Mouse (Mus musculus): ENCODE results near the gene Sept12. TPM values are rescaled to one million over a fixed set of nuclear protein-coding genes. Genes with fewer than 3 reads are reported as not detected.

Sept12 gene
- polyA plus RNA-seq, 1 experiment from 2014 or later, result not detected

DNA sequence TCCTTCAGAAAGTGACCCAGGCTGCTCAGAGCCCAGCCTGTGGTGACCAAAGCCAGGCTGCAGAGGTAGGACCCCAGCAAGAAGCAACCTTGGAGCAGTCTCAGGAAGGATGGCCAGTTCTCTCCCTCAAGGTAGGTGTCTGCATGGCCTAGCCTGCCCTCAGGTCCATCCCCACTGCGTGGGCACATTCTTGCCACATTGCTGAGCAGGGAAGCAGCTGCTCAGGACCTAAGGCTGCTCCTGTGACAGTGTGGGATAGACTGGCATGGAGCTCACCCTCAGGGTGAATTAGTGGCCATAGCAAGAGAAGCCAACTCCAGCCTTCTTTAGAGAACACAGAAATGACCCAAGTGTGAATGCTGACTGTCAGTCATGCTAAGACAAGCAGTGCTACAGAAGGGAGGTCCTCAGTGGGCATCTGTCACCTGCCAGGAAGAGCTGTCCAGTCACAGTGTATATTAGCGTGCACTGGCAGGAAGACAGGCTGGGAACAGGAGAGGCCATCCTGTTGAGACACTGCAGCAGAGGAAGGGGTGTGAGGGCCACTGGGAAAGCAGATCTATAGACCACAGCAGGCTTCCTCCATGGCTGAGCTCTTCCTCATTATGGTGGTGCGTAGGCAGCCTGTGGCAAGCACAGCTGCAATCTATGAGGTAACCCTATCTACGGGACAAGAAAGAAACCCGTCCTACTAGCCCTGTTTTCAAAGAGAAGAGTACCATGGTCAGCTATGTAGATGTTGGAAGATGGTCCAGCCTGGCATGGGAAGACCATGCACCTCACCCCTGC, 28.4 kb downstream of the Sept12 start:
- Histone ChIP-seq H3K9ac (no peak overlapping the region), H3K4me2 (no peak overlapping the region), H3K4me1 (replicated peaks) (peaks cover 9% of the 10 kb centered on the region), H3K36me3 (peaks cover 4% of the 10 kb centered on the region; the same call in 1 of the 2 replicates), H3K9me3 (no peaks in the 10 kb centered on the region), H3K27ac (replicated peaks) (no peak overlapping the region), H3K27me3 (no peaks in the 10 kb centered on the region), H3K4me3 (no peak overlapping the region)
- WGBS, result 84% methylated on average over 5 of the region's 5 CpGs
- no peak for ATAC-seq (ENCODE audit: low FRiP score, low read depth)

DNA sequence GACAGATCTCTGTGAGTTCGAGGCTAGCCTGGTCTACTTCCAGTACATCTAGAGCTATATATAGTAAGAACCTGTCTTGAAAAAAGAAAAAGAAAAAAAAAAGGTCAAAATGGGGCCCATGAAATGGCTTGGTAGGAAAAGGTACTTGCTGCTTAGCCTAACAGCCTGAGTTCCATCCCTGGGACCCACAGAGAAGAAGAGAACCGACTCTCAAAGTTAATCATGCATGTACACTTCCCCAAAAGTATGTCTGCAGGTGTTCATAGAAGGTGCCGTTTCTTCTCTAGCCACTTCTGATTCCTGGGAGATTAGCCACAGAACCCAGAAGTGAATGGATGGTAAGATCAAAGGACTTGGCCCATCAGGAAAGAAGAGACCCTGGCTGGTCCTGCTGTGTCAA, 29.2 kb downstream of the Sept12 start:
- Histone ChIP-seq H3K9me3 (no peaks in the 10 kb centered on the region), H3K4me1 (replicated peaks) (peaks cover 10% of the 10 kb centered on the region), H3K4me3 (no peak overlapping the region), H3K36me3 (peaks cover 4% of the 10 kb centered on the region; the same call in 1 of the 2 replicates), H3K27ac (replicated peaks) (no peak overlapping the region), H3K27me3 (no peaks in the 10 kb centered on the region), H3K4me2 (no peak overlapping the region), H3K9ac (no peak overlapping the region)
- 90% methylated on average over 3 of the region's 3 CpGs for WGBS
- no peak for ATAC-seq (ENCODE audit: low FRiP score, low read depth)

DNA sequence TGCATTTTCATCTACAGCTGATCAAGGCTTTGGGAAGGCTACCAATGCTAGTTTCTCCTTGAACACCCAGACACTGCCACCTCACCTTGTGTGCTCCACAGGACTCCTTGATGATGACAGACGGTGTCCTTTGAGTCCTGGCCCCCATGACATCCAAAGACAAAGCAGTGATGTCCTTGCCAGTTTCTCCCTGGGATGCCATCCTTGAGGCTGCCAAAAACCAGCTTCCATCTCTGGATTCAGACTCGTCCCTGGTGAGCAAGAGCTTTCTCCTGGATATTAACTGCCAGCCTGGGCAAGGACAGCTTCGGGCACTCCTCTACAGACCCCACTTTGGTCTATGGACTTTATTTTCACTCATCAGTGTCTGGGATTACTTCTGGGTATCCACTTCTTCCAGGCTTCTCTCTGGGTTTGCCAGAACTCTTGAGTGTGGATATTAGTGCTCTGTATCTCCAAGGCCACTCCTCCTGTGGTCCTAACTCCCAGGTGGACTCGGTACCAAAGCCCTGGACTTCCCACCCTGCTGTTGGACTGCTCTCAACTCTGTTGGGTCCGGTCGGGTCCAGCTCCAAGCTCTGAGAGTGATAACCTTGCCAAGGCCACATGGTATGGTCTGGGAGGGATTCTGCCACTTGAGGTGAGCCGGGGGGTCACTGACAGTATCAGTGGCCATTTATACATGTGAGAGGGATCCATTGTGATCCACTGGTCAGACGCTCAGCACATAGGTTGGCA, 32.1 kb downstream of the Sept12 start:
- Histone ChIP-seq H3K4me3 (peak overlapping the region; percentile 67; the same call in 1 of the 2 replicates), H3K36me3 (peaks cover 4% of the 10 kb centered on the region; the same call in 1 of the 2 replicates), H3K4me1 (replicated peaks) (peaks cover 27% of the 10 kb centered on the region), H3K27ac (replicated peaks) (0 out of 2 replicates have a peak overlapping the region, but pooled peaks have one; percentile 90), H3K9ac (0 out of 2 replicates have a peak overlapping the region, but pooled peaks have one; percentile 77), H3K27me3 (no peaks in the 10 kb centered on the region), H3K4me2 (peak overlapping the region; percentile 93; the same call in 1 of the 2 replicates), H3K9me3 (no peaks in the 10 kb centered on the region)
- WGBS, result 88% methylated on average over 8 of the region's 8 CpGs
- ATAC-seq (ENCODE audit: low FRiP score, low read depth), result no peak

DNA sequence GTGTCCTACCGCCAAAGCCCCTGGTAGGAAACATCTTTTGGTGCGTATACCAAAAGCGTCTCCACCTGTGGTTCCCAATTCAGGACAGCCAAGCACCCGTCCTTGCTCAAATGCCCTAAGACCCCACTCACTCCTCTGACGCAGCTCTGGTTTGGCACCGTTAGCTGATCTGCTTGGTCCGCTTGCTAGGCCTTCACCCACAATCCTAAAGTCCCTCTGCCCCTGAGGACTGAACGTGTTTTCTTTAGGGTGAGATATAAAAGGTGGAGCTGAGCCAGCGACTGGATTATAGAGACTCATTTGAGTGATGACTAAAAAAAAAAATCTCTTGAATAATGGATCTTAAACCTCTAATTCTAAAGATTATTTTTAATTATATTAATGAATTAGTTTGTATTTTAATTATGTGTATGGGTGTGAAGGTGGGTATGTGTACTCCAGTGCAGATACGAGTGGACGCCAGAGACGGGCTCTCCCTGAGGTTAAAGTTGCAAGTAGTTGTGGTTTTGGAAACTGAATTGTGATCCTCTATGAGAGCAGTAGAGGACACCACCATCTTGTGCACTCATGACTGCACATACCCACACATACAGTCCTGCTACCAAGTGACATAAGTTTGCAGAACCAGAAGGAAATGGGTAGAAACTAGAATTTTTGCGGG, 32.8 kb downstream of the Sept12 start:
- peaks cover 6% of the 10 kb centered on the region; the same call in 1 of the 2 replicates for H3K36me3 ChIP-seq
- no peaks in the 10 kb centered on the region for H3K27me3 ChIP-seq
- peak overlapping the region; percentile 77 for H3K9ac ChIP-seq
- WGBS, result 22% methylated on average over 13 of the region's 13 CpGs
- peaks cover 27% of the 10 kb centered on the region for H3K4me1 ChIP-seq (replicated peaks)
- H3K9me3 ChIP-seq, result no peaks in the 10 kb centered on the region
- no peak; the same call in 1 of the 2 replicates for ATAC-seq (ENCODE audit: low FRiP score, low read depth)
- H3K4me2 ChIP-seq, result peak overlapping the region; percentile 93
- H3K27ac ChIP-seq (replicated peaks), result peak overlapping the region; percentile 90
- H3K4me3 ChIP-seq, result peak overlapping the region; percentile 67

DNA sequence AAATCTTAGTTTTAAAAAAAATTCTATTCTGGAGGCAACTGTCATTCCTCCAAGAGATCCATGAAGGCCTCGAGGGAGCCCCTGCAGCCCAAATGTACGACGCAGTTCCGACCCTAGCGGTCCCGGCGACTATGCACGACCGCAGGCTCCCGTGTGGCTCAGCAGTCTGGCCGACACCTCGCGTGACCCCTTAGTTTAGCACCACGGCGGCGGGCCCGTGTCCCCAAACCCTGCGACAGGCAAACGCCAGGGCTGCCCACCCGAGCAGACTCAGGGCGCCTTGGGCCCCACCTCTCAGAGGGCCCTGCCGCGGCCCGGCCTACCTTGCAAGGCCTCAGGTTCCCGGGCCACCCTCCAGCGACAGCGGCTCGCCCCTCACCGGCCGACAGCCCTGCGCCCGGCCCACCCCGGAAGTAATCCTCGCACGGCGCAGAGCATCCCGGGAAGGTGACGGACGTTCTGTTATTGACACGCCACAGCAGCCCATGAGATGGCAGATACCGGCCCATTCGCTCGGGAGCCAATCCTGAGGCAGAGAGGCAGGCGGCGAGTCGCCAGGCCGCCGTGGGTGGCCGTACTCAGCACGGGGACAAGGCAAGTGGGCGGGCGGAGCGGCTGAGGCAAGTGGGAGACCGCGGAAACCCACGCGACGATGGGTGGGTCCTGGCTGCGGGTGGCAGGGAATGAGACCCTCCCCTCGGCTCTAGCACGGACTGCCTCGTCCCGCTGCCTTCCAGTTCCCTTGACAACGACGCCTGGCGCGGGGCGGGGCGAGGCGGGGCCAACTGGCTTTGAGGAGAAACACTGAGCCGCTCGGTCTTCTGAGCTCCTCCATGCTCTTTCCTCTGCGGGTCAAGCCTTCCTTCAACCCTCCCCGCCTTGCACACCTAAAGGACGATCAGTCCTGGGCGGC, 33.6 kb downstream of the Sept12 start, which contains the start of gene Anks3:
Gene Anks3, minus strand, starts transcription at position 409 of the 913 bp plus-strand sequence.
- H3K4me1 ChIP-seq (replicated peaks), result peaks cover 27% of the 10 kb centered on the region
- H3K27ac ChIP-seq (replicated peaks), result peak within 1 kb of the TSS; percentile 90
- ATAC-seq (ENCODE audit: low FRiP score, low read depth), result peak; percentile 99
- under 1% methylated on average over 73 of the region's 76 CpGs for WGBS
- peaks cover 13% of the 10 kb centered on the region; the same call in 1 of the 2 replicates for H3K36me3 ChIP-seq
- peak within 1 kb of the TSS; percentile 77 for H3K9ac ChIP-seq
- H3K9me3 ChIP-seq, result no peaks in the 10 kb centered on the region
- peak within 1 kb of the TSS; percentile 67 for H3K4me3 ChIP-seq
- H3K4me2 ChIP-seq, result peak within 1 kb of the TSS; percentile 93
- H3K27me3 ChIP-seq, result no peaks in the 10 kb centered on the region

DNA sequence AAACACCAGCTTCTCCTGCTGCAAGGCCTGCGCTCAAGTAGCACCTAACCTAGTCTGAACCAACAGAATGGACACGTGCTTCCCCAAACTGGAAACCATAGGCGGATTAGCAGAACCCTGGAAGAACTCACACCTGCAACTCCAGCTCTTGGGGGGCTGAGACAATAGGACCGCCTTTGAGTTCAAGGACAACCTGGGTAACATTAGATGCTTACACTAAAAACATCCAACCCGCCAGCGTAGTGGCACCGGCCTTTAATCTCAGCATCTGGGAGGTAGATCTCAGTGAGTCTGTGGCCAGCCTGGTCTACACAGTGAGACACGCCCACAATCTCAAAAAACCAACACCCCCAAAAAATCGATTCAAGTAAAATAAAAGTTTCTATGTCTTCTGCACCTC, 34.3 kb downstream of the Sept12 start:
- Histone ChIP-seq H3K4me1 (replicated peaks) (peaks cover 27% of the 10 kb centered on the region), H3K27ac (replicated peaks) (no peak overlapping the region), H3K36me3 (peaks cover 10% of the 10 kb centered on the region; the same call in 1 of the 2 replicates), H3K27me3 (no peaks in the 10 kb centered on the region), H3K4me3 (peak overlapping the region; percentile 67), H3K9me3 (no peaks in the 10 kb centered on the region), H3K4me2 (peak overlapping the region; percentile 93), H3K9ac (peak overlapping the region; percentile 77)
- 52% methylated on average over 9 of the region's 9 CpGs for WGBS
- ATAC-seq (ENCODE audit: low FRiP score, low read depth), result no peak

DNA sequence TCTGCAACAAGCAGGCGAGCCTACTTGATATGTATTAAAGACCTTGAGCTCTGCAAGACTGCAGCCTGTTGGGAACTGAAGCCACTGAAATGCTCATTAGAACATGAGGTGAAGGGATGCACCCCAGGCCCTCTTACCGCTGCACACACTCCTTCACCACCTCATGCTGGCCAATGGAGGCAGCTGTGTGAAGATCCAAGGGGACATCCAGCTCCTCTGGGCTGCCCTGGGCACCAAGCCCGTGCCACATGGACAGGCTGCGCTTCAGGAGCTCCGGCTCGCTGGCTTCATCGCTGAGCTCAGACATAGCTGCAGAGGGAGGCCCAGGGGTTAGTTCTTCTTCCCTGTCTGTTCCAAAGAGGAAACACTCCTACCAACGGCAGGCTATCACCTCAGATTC, 37.4 kb downstream of the Sept12 start:
- Histone ChIP-seq H3K9me3 (no peaks in the 10 kb centered on the region), H3K36me3 (peaks cover 30% of the 10 kb centered on the region), H3K4me3 (no peak overlapping the region), H3K4me2 (no peak overlapping the region), H3K27me3 (no peaks in the 10 kb centered on the region), H3K9ac (no peak overlapping the region), H3K4me1 (replicated peaks) (peaks cover 21% of the 10 kb centered on the region), H3K27ac (replicated peaks) (no peak overlapping the region)
- no peak for ATAC-seq (ENCODE audit: low FRiP score, low read depth)
- 91% methylated on average over 8 of the region's 8 CpGs for WGBS

DNA sequence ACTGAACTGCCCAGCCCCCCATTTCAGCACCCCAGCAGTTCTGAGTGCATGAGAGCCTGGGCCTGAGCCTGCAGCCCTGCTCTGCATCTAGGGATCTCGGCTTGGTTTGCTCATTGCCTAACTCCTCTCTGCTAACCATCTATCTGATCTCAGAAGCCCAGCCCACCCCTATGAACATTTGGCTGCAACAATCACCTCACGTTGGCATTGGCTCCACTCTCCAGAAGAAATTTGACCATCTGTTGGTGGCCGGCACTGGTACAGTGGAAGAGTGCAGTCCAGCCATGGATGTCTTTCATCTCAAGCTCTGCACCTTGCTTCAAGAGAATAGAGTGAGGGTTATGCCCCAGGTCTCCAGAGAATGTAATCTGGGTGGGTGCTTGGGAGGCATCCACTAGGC, 40.2 kb downstream of the Sept12 start:
- Histone ChIP-seq H3K4me2 (no peak overlapping the region), H3K4me3 (no peak overlapping the region), H3K9ac (no peak overlapping the region), H3K27ac (replicated peaks) (no peak overlapping the region), H3K27me3 (no peaks in the 10 kb centered on the region), H3K36me3 (peaks cover 56% of the 10 kb centered on the region), H3K9me3 (no peaks in the 10 kb centered on the region), H3K4me1 (replicated peaks) (peaks cover 7% of the 10 kb centered on the region)
- WGBS, result 93% methylated on average over 3 of the region's 3 CpGs
- ATAC-seq (ENCODE audit: low FRiP score, low read depth), result no peak

DNA sequence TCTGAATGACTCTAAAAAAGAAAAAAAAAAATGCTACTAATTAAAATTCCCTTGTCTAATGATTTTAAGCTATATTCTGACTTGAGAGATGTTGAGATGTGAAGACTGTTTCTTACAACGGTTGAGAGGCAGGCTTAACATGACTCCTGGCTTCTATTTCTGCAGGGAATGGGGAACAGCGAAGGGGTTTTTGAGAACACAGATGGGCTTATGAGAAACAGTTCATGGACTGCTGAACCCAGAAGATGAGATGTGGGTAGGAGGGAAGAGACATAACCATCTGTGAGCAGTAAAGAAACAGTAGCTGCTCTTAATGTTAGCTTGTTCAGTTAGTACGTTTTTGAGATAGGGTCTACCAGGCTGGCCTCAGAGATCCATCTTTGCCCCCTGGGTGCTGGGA, 41.0 kb downstream of the Sept12 start:
- Histone ChIP-seq H3K9me3 (no peaks in the 10 kb centered on the region), H3K27me3 (no peaks in the 10 kb centered on the region), H3K9ac (no peak overlapping the region), H3K27ac (replicated peaks) (no peak overlapping the region), H3K4me3 (no peak overlapping the region), H3K4me1 (replicated peaks) (no peaks in the 10 kb centered on the region), H3K36me3 (peaks cover 63% of the 10 kb centered on the region), H3K4me2 (no peak overlapping the region)
- ATAC-seq (ENCODE audit: low FRiP score, low read depth), result no peak
- 86% methylated on average over 3 of the region's 3 CpGs for WGBS

DNA sequence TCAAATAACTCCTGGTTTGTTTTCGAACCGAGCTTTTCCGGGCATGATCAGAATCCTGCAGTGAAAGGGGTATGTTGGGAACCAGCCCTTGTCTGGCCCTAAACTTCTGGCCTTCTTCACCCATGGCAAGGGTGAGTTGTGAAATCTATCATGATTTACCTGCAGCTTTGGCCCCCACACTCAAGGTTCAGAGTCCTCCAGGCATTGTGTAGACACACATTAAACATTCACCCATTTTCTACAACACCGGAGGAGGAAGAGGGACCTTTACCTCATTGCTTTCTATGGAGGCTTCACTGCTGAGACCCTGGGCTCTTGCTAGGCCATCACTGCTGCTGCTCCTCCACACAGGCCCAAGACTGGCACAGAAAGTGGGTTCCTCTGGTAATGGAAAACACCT, 50.3 kb downstream of the Sept12 start:
- H3K4me3 ChIP-seq, result no peak overlapping the region
- no peaks in the 10 kb centered on the region for H3K9me3 ChIP-seq
- H3K27me3 ChIP-seq, result no peaks in the 10 kb centered on the region
- no peak overlapping the region for H3K4me2 ChIP-seq
- H3K9ac ChIP-seq, result no peak overlapping the region
- H3K4me1 ChIP-seq (replicated peaks), result no peaks in the 10 kb centered on the region
- H3K36me3 ChIP-seq, result peaks cover 74% of the 10 kb centered on the region
- 77% methylated on average over 4 of the region's 4 CpGs for WGBS
- no peak for ATAC-seq (ENCODE audit: low FRiP score, low read depth)
- H3K27ac ChIP-seq (replicated peaks), result no peak overlapping the region

DNA sequence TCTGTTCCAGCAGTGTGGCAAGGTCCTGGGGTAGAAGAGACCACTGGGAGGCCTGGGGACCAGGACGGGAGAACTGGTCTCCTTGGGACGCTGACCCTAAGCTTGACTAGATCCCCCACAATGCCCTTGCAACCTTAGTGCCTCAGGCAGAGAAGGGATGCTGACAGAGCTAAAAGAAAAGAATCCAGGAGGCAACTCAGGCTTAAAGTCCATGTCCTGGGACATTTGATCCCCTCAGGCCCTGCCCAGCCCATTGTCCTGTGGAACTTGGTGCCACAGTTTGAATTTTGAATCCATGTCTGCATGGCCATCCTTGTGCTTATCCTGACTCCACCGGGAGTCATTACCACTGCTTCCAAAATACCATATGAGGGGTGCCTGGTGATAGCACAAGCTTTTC, 51.5 kb downstream of the Sept12 start:
- 94% methylated on average over 3 of the region's 3 CpGs for WGBS
- no peaks in the 10 kb centered on the region for H3K27me3 ChIP-seq
- no peak overlapping the region for H3K9ac ChIP-seq
- no peak overlapping the region for H3K4me3 ChIP-seq
- no peak overlapping the region for H3K27ac ChIP-seq (replicated peaks)
- H3K4me1 ChIP-seq (replicated peaks), result no peaks in the 10 kb centered on the region
- no peak for ATAC-seq (ENCODE audit: low FRiP score, low read depth)
- no peak overlapping the region for H3K4me2 ChIP-seq
- H3K36me3 ChIP-seq, result peaks cover 75% of the 10 kb centered on the region
- H3K9me3 ChIP-seq, result no peaks in the 10 kb centered on the region

Data from hindbrain, embryonic 15.5 days (tissue).